15 mouse cellular contexts compared by ENCODE assay signal in genomic region chr16:31012236-31012635, GRCm38 (mm10).
"Had no signal": no experiment of that assay in that cellular context is flagged by ENCODE, and none has a peak within 500 bp of the region (broad histone marks: within the 10 kb centered on the region; RNA-seq: fewer than 3 reads in every experiment).

No protein-coding gene starts in this region.

- H3K4me1 ChIP-seq: stomach, embryonic 15.5 days had no signal

- H3K36me3 ChIP-seq: midbrain, embryonic 13.5 days; midbrain, embryonic 15.5 days; neural tube, embryonic 12.5 days; stomach, embryonic 15.5 days had no signal

- H3K27me3 ChIP-seq: megakaryocyte, embryonic 14.5 days; midbrain, embryonic 13.5 days; midbrain, embryonic 15.5 days; neural tube, embryonic 12.5 days; stomach, embryonic 15.5 days had no signal

- H3K27ac ChIP-seq: liver, embryonic 14.5 days; macrophage; midbrain, embryonic 13.5 days; midbrain, embryonic 15.5 days; neural tube, embryonic 12.5 days; stomach, embryonic 15.5 days; stomach, postnatal 0 days had no signal

- H3K4me3 ChIP-seq: megakaryocyte, embryonic 14.5 days; midbrain, embryonic 13.5 days; midbrain, embryonic 15.5 days; neural tube, embryonic 12.5 days; stomach, embryonic 15.5 days had no signal

- H3K9ac ChIP-seq: liver, embryonic 14.5 days; lung, embryonic 14.5 days; midbrain, embryonic 13.5 days; midbrain, embryonic 15.5 days; neural tube, embryonic 12.5 days; stomach, embryonic 15.5 days had no signal

- H3K9me3 ChIP-seq: megakaryocyte, embryonic 14.5 days; midbrain, embryonic 13.5 days; midbrain, embryonic 15.5 days; neural tube, embryonic 12.5 days; stomach, embryonic 15.5 days had no signal

- ATAC-seq: midbrain, embryonic 13.5 days; midbrain, embryonic 15.5 days had no signal

- DNase-seq: lung, adult 18-20 months; lung, embryonic 14.5 days; lung, postnatal 14 days; lung, postnatal 36 days; right cerebral cortex, postnatal 14 days; thymus, postnatal 36 days had no signal

- H3K4me2 ChIP-seq: lung, embryonic 14.5 days; midbrain, embryonic 11.5 days; midbrain, embryonic 13.5 days; midbrain, embryonic 15.5 days; neural tube, embryonic 12.5 days; stomach, embryonic 15.5 days had no signal
